Mouse (Mus musculus) cerebellum, postnatal 25 days (tissue): ENCODE data around the gene Lix1l.
"Not testable (repeated sequence)": the region's sequence is repeated elsewhere in the genome, so short reads cannot be mapped to it uniquely, and the experiment has no call there.

Experiments
- DNase-seq, 2 experiments: peaks; one replicate each; pipeline ENCODE4 v3.0.0; 2021; ENCODE audit warnings: mixed read lengths in 2 of 2

Lix1l gene

GRCm38 (mm10) chr3:96590657-96591056 is 10.3 kb upstream of the Lix1l start:
- DNase-seq = no peak

DNA sequence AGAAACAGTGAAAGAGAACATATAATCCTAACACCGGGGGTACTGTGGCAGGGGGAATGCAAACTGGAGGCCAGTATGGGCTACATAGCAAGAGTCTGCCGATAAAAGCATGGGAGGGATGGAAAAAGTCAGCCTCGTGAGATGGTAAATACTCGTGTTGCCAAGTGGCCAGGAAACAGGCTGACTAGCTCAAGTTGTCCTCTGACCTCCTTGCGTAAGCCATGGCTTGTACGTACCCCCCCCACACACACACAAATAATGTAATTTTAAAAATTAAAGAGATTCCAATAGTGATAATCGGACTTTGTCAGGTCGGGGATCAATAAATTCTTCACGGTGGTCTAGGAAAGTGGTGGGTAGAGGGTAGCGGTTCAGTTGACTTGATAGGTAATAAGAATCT is 7.6 kb upstream of the Lix1l start:
- DNase-seq = peak; percentile 36 to 48

DNA sequence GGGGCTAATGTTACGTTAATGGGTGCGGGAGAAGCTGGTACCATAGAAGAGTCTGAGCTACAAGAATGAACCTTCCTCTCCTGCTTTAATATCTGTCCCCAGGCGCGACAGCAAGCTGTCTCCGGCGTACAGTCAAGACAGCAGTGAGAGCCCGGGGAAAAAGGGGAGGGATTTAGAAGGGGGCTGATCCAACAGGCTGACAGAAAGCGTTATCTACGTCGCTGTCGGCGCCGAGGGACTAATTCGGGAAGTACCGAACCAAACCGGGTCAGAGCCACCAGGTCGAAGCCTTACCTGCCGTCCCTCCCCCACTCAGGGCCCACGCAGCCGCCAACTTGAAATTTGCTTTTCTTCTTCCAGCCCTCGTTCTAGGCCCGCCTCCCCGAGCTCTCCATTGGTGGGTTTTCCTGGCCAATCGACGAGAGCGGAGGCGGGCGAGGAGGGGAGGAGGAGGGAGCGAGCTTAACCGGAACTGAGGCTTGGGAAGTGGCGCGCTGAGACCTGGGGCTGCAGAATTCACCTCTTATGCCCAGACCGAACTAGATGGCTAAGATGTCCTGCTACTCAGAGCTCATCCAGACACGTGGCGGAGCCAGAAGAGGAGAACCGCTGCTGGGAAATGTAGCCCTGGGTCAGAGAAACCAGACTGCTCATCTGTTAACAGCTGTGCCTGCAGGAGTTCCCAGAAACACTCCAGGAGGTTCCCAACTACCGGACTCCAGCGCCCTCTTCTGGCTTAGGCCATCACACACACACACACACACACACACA is 7.0 kb upstream of the Lix1l start, which contains the start of gene Polr3gl:
Gene Polr3gl, minus strand, starts transcription at position 392 of the 771 bp plus-strand sequence.
- DNase-seq = peak; percentile 97

DNA sequence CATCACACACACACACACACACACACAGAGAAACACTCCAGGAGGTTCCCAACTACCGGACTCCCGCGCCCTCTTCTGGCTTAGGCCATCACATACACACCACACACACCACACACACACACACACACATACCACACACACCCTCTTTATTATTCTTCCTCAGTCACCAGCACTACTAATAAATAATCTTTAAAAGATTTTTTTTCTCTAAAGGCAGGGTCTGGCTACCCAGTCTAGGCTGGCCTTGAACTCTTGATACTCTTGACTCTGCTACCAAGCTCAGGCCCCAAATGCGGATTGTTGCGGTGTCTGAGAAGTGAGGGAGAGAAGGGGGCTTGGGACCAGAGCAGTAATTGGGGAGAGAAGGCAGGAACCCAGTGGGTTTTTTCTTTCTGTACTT is 6.1 kb upstream of the Lix1l start:
- no peak for DNase-seq

- DNase-seq = peak; percentile 57 to 64
These were observed 5.3 kb upstream of the Lix1l start for GRCm38 (mm10) chr3:96595661-96596060.

GRCm38 (mm10) chr3:96596228-96596707 is 4.7 kb upstream of the Lix1l start, which contains the start of gene Ankrd34a:
Gene Ankrd34a, plus strand, starts transcription at chr3:96596636.
- DNase-seq = peak; percentile 93 to 96

DNA sequence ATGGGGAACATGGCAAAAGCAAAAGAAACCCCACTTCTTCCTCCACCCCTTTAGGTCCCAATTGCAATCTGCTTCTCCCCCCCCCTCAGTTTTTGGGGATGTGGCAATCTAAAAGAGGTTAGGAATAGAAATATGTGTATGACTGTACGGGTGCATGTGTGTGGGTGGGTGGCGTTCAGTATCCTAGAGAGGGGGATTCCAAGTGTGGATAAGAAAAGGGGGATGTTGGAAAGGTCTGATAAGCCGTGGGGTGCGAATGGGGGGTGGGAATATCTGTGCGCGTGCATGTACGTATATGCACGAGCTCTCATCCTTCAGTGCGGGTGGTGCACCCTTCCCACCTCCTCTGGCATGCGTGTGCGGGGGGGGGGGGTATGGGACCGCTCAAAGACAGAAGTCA is 4.1 kb upstream of the Lix1l start:
- DNase-seq = peak in 1 of 2 experiments; percentile 65

DNA sequence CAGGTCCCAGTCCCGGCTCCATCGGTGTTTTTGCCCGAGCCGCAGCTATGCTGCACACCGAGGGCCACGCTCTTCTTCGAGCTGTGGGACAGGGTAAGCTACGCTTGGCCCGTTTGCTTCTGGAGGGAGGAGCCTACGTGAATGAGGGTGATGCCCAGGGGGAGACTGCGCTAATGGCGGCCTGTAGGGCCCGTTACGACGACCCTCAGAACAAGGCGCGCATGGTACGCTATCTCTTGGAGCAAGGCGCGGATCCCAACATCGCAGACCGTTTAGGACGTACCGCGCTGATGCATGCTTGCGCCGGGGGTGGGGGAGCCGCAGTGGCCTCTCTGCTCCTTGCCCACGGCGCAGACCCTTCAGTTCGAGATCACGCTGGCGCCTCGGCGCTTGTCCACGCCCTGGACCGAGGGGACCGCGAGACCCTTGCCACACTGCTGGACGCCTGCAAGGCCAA is 3.5 kb upstream of the Lix1l start:
- DNase-seq = peak; percentile 70

DNA sequence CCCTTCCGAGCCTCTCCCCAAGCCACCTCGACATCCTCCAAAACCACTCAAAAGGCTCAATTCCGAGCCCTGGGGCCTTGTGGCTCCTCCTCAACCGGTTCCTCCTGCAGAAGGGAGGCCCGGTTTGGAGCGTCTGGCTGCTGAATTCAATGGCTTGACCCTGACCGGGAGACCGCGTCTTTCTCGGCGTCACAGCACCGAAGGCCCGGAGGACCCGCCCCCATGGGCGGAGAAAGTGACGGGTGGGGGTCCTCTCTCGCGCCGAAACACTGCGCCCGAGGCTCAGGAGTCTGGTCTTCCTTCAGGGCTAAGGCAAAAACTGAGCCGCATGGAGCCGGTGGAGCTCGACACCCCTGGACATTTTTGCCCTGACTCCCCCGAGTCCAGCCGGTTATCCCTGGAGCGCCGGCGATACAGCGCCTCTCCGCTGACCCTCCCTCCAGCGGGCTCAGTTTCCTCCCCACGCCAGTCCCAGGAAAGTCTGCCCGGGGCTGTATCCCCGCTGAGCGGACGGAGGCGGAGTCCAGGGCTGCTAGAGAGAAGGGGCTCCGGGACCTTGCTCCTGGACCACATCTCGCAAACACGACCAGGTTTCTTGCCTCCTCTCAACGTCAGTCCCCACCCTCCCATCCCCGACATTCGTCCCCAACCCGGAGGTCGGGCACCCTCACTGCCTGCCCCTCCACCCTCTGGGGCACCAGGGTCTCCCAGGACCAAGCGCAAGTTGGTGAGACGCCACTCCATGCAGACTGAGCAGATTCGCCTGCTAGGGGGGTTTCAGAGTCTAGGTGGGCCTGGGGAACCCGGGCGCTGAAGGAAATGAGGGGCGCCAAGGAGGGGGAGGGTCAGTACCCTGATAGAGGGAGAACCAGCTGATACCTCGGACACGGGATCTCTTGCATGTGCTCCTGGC is 2.5 kb upstream of the Lix1l start:
- DNase-seq = peak; percentile 73 to 75

DNA sequence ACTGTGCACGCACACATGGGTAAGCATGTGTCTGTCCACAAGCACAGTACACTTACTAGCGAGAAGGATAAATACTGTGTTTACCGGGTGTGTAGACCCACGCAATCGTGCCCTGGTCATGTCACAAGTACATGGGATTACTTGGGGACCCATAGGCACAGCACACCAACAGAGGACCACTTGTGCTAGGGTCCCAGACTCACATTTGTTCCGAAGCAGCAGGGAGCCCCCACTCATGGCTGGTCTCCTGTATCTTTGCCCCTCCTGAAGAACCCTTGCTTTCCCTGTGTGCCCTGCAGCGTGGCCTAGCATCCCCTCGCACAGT is 1.9 kb upstream of the Lix1l start:
- DNase-seq = peak in 1 of 2 experiments; percentile 37

DNA sequence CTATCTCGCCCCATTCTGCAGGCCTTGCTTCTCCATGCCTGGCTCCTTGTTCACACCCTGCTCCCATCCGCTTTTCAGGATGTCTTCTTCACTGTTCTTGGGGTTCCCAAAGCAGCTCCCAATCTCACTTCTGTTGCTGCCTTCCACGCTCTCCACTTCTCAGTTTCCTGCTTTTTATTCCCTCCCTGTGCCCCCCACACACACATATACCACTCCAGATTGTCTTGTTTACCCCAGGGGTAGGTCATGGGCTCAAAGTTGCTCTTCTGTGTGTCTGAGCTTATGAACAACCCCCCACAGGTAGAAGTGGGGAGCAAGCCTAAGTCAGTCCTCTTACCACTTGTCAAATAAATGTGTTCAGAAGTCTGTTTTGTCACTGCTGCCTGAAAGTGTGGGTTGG is 1.5 kb upstream of the Lix1l start:
- DNase-seq = no peak

- peak; percentile 74 to 80 for DNase-seq
These were observed 370 bp downstream of the Lix1l start for GRCm38 (mm10) chr3:96601251-96601787.

- DNase-seq = peak in 1 of 2 experiments; percentile 51
These were observed 1.2 kb downstream of the Lix1l start for GRCm38 (mm10) chr3:96601941-96602703.

GRCm38 (mm10) chr3:96602704-96603084 is 1.7 kb downstream of the Lix1l start:
- DNase-seq = no peak

DNA sequence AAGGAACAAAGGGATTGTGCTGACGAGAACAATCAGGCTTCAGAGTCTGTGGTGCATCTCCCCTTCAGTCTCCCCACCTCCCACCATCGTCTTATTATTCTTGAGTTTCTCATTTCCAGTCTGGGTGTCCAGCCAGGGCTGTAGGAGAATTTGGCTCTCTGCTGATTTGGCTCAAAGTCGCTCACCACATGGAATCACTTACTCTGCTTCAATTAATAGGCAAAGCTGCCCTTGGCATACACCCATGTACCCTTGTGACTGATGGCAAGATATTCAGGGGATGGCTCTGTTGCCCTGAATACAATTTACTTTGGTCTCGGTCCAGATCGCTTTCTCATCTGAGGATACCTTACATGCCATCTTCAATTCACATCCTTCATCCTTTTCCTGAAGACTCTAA is 2.4 kb downstream of the Lix1l start:
- DNase-seq = peak; percentile 55 to 69

- not testable (repeated sequence) for DNase-seq
These were observed 5.1 kb downstream of the Lix1l start for GRCm38 (mm10) chr3:96606007-96606406.

DNA sequence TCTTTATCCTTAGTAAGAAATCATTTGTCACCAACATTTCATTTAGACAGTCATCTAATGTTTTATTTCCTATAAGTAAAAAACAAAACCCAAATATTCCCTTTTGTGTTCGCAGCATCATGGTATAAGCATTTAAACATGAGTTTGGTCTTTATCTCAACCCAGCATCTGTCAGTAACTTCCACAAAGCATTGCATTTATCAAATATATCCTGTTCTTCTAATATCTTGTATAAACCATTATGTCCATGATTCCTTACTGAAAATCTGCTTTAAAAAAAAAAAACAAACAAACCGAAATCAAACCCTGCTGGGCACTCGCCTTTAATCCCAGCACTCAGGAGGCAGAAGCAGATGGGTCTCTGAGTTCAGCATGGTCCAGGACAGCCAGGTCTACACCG is 5.7 kb downstream of the Lix1l start:
- no peak for DNase-seq

DNA sequence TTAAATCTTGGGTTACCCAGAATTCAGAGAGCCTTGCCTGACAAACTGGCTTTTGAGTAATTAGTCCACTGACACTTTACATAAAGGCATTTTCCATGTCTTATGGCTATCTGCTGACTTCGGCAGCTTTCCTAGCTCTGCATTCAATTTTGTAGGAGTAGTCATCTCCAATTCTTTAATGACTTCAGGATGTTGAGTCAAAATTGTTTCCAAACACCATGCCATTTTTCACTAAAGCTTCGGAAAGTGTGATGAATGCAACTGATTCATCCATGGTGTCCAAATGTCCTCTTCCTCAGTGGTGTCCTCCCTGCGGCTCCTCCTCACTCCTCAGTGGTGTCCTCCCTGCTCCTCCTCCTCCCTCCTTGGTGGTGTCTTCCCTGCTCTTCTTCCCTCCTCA is 17.0 kb downstream of the Lix1l start:
- no peak for DNase-seq

GRCm38 (mm10) chr3:96623201-96623600 is 22.3 kb downstream of the Lix1l start:
- DNase-seq = no peak

GRCm38 (mm10) chr3:96629729-96630600 is 29.0 kb downstream of the Lix1l start, which contains the start of gene Rbm8a:
Gene Rbm8a, plus strand, starts transcription at chr3:96629933.
- peak; percentile 97 for DNase-seq

DNA sequence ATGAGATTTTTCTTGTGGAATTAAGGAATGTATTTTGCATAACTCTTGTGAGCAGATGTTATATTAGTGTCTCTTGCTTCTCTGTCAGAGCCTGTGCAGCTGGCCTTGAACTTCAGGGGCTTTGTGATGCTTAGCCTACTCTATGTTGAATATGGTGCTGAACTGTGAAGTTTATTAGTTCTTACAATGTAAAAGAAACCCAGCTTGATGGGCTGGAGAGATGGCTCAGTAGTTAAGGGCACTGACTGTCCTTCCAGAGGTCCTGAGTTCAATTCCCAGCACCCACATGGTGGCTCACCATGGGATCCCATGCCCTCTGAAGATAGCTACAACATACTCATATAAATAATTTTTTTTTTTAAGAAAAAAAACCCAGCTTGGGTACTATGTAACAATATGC is 31.1 kb downstream of the Lix1l start:
- no peak for DNase-seq
